Mouse (Mus musculus) kidney, adult 2 months (tissue): ENCODE measurements around the gene Tnnc1.

ENCODE experiments used
- CTCF ChIP-seq: fragments of 200-500 bp; conservative IDR thresholded peaks from 2 replicates; pipeline ENCODE4 v1.5.1; 2011; ENCODE audit warnings: low read depth, mild to moderate bottlenecking, control low read depth, low read length, moderate library complexity, mixed read lengths; ENCODE audit not compliant: insufficient read depth, insufficient read length
- POLR2A ChIP-seq: fragments of 200-500 bp; IDR thresholded peaks from one replicate; pipeline ENCODE4 v1.6.1; 2011; ENCODE audit warnings: low read depth, low read length, control low read depth

DNA sequence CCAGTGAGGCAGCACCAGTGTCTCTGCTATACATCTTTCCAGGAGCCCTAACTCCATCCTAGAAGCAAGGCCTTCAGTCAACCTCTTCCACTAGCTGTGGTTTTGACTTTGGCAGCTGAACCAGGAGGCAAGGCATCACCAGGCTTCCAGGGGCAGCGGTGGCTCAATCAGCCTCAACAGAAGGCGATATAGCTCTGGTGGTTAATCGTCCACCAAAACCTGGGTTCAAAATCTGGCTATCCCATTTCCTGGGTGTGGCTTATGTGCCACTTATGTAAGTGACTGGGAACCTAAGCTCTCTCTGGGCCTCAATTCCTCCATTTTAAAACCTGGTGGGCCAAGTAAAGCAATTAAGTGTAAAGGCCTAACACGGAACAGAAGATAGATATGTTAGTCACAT, 3.3 kb upstream of the Tnnc1 start:
- no peak for TF ChIP-seq CTCF
- TF ChIP-seq POLR2A, result no peak
